Comparison of ENCODE assay signal across 13 mouse cellular contexts in the genomic region with DNA sequence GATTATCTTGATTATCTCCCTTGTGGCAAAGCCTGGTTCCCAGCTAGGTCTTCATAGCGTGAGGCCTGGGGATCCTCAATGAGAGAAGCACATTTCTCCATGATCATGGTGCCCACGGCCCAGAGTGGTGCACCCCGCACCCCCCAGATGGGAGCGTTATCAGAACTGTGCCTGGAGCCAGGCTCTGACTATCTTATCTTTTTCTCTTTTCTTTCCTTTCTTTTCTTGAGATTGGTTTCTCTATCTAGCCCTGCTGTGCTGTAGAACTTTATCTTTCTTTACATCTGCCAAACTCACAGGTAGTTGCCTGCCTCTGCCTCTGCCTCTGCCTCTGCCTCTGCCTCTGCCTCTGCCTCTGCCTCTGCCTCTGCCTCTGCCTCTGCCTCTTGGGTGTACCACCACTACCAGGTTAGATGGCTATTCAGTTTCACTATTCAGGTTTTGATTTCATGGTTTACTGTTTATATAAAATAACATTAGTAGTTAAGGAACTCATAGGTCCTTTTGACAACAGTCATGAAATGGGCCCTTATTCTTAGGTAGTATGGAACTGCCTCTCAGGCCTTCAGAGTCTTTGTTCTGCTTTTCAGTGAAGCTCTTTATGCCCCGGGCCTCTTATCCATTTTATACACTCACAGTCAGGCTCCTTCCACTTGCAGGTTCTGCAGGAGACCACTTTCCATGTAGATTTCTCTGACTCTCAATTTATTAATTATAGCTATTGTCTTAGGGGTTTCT.
"Had no signal": no experiment of that assay in that cellular context is flagged by ENCODE, and none has a peak within 500 bp of the region (broad histone marks: within the 10 kb centered on the region; RNA-seq: fewer than 3 reads in every experiment).

No protein-coding gene starts in this region.

- ATAC-seq: midbrain, embryonic 16.5 days had no signal

- H3K27ac ChIP-seq: kidney, postnatal 0 days; limb, embryonic 13.5 days; midbrain, embryonic 12.5 days; neural tube, embryonic 15.5 days had no signal

- H3K4me3 ChIP-seq: limb, embryonic 13.5 days; midbrain, embryonic 12.5 days; neural tube, embryonic 15.5 days had no signal

- H3K9ac ChIP-seq: limb, embryonic 13.5 days; midbrain, embryonic 12.5 days; neural tube, embryonic 15.5 days had no signal

- H3K27me3 ChIP-seq: limb, embryonic 13.5 days; midbrain, embryonic 12.5 days; neural tube, embryonic 15.5 days had no signal

- H3K4me2 ChIP-seq: limb, embryonic 13.5 days; midbrain, embryonic 12.5 days; neural tube, embryonic 15.5 days had no signal

- H3K9me3 ChIP-seq: limb, embryonic 13.5 days; midbrain, embryonic 12.5 days; neural tube, embryonic 15.5 days had no signal

- DNase-seq: kidney, adult 11 months; kidney, adult 9 months; kidney, postnatal 36 days; left cerebral cortex, postnatal 4 days; lung, adult 18-20 months; retina, postnatal 1 day; right cerebral cortex, postnatal 14 days; thymus, postnatal 36 days had no signal

- H3K4me1 ChIP-seq: limb, embryonic 13.5 days; midbrain, embryonic 12.5 days; neural tube, embryonic 15.5 days had no signal
